Mouse (Mus musculus) fibroblast of lung, adult 2 months (primary cell): Measurements from ENCODE around the gene Sft2d2.

Experiments
- DNase-seq: peaks from one replicate; pipeline ENCODE4 v3.0.0-alpha.2; 2011; ENCODE audit warnings: low read depth

Gene Sft2d2

DNA sequence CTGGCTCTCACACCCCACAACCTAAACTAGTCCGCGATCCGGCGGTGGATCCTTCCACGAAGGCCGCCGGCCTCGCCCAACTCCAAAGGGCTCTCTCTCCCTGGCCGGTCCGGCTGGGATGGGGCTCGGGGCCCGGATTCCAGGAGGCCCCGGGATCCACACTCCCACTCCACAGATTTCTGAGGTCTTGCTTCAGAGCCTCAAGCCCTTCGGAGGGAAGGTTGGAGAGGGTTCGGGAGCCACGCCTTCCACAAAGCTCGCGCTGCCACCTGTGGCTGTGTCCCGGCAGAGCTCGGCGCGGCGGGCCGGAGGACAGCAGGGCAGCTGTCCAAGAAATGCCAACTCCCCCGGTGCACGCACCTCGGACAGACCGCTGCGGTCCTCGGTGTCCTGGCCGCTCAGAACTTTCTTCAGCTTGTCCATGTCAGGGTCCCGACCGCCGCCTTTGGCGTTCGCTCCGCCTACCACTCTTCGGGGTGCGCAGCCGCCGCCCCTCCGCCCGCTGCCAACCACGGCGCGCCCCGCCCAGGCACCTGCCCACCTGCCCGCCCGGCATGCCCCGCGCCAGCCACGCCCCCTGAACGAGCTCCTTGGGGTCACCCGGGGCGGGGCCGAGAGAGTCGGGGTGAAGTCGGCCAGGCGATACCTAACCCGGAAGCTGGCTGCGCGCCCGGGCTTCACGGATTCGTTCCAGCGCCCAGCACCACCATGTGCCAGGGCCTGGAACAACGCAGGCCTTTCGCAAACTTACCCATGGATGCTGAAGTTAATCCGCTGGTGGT, at the start of gene Sft2d2:
TSS of gene Sft2d2 (minus strand) at position 559 of the 782 bp plus-strand sequence.
- peak; percentile 54 for DNase-seq

DNA sequence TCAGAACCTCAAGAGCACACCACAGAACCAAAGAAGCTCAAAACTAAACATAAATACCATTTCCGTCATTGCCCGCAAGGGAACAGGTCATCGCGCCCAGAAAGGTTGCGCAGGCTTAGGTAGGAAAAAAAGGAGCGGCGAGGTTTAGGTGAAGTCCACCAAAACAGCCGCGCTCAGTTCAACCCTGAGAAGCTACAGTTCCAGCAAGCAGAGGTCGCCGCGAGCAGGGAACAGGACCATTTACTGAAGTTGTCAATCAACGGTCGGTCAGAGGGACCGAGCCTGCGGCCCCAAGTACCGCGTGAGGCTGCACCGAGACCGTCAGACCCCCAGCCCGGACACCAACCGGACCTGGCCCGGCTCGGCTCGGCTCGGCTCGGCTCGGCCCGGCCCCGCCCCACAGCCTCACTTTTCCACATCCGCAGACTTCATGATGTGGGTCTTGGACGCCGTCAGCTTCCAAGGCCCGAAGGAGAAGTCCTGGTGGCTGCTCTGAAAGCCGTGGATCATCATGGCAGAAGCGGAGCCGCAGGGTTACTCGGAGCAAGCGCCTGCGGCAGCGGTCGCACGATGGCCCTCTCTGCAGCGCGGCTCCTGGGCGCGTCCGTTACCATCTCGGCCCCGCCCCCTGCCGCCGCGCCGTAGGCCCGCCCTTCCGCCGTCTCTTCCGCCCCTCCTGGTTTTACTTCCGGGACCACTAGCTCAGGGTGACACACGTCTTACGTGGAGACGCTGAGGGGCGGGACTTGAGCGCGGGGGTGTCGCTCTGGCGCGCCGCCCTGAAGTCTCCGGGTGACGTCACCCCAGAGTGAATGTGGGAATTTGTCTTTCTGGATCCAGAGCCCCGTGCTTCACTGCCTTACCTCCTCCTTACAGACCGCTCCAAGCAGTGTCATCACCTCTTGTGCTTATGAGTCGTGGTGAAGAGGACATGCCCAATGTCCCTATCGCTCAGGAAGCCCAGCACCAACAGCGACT, 42.4 kb upstream of the Sft2d2 start, which contains the start of gene Tiprl:
TSS of gene Tiprl (minus strand) at position 676 of the 978 bp plus-strand sequence.
- peak; percentile 90 for DNase-seq

- DNase-seq, result no peak
Observed at GRCm38 (mm10) chr1:165235846-165236245, 41.6 kb upstream of the Sft2d2 start.

DNA sequence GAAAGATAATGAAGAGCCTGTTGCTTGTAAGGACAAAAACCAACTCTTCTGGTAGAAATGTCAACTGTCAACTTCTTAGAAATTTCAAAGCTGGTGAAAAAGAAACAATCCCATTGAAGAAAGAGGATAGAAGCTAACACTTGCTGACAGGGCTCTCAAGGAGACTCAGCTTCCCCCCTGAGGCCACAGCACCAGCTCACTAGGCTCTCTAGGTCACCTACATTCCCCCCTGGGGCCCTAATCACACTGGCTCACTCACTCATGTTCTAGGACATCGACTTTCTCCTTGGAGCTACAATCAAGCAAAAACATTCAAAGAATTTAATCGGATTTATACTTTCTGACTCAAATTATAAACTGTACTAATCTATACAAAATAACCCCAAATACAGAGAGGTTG, 39.6 kb upstream of the Sft2d2 start:
- DNase-seq, result no peak

- DNase-seq, result no peak
Observed at GRCm38 (mm10) chr1:165230691-165231090, 36.5 kb upstream of the Sft2d2 start.

DNA sequence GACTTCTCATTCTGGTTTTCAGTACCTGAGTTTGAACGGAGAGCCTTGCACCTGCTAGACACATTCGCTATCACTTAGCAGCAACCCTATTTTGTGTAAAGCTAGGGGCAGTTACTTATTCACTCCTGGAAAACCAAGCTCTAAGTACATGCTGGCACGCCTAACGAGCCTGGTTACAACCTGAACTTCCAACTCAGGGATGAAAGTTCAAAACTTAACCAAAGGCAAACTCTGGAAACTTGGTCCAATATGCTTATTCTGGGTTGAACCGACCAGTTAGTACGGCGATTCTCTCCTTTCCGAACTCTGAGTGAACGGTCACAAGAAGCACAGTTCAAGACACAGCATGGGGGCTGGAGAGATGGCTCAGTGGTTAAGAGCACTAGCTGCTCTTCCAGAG, 35.3 kb upstream of the Sft2d2 start:
- DNase-seq, result no peak

DNA sequence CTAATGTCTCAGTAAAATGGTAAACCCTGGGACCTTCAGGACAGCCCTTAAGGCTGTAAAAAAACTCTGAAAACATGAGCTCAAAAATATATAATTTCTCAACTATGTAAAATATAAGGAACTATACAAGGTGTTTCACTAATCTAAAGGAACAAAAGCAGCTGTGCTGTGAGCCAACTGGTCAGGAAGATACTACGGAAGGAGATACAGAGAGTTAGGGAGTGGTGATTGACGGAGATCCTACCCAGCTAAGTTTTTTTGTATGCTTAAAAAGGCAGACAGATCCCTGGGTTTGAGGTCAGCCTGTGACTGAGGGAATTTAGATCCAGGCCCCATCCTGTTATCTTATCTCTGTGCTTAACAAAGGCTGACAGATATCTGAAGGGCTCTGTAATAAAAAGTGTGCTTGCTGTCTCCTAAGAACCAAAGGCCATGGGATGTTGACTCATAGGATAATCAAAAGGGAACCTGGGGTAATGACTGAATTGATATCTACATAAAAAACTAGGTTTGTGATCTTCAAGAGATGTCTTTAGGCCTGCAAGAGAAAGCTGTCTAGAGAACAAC, 22.9 kb upstream of the Sft2d2 start:
- DNase-seq, result no peak

DNA sequence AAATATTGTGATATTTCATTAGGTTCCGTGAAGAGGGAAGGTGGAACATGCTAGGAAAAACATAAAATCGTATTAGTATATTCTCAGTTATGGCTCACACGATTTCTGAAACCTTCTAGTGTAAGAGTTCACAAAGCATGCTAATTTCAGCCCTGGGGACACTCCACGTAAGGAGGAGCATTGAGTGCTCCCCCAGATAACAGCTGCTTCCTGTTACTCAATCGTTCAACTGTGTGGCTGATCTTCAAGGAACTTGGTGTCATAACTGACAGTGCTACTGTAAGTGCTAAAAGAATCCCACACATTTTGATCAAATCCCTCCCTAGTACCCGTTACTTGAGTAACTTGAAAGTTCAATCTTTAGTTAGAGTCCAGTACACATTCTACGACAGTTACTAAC, 21.6 kb upstream of the Sft2d2 start:
- no peak for DNase-seq

DNA sequence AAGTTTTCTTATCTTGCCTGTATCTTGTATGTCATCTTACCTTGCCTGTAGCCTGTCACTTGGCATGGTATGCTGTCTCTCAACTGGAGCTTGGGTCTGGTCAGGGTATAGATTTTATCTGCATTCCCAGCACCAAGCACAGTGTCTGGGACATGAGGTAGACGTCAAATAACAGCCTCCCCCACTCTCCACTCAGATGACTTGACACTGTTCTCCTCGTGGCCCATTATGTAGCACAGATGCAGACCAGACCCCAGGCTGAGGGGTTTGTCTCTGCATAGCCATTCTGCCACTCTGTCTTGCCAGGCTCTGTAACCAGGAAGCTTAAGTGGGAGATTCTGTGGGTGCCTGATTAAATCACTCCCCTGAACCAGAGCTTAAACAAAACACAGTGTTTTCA, 11.4 kb upstream of the Sft2d2 start:
- no peak for DNase-seq

DNA sequence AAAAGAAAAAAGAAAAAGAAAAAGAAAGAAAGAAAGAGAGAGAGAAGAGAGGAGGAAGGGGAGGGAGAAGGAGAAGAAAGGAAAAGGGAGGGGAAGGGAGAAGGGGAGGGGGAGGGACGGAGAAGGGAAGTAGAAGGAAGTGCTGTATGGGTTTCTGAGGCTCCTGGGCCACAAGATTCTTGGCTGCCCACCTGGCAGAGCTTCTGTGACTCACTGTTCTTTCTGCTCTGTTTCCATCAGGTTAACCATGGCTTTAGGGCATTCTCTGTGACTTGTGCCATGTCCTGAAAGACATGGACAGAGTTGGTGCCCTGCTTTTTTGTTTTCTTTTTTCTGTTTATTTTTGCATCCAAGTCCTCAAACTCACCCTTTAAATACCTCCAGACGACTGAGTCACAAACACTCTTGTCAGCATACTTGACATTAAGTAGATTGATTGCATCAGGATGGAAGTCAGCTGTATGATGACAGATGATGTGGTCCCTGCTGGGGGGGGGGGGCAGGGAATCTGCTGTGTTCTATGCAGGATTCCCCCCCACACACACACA, 9.3 kb upstream of the Sft2d2 start:
- no peak for DNase-seq

DNA sequence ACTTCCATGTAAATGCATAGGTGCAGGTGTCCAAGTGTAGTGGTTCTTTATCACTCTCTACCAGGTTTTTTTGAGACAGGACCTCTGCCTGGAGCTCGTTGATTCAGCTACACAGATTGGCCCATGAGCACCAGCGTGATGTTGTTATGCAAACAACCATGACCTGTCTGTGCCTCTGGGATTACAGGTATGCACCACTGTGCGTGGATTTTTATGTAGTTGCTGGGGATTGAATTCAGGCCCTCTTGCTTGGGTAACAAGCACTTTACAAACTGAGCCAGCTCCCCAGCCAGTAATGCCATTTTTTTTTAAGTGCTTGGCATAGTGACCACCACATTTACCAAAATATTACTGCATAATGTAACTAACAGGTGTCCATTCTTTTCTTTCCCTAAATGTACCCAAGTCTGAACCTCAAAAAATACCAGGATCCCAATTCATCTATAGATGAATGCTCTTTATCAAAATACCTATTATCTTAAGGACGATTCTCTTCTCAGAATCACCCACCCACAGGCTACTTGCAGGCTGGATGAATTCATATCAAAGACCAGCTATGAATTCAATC, 7.3 kb upstream of the Sft2d2 start:
- no peak for DNase-seq

DNA sequence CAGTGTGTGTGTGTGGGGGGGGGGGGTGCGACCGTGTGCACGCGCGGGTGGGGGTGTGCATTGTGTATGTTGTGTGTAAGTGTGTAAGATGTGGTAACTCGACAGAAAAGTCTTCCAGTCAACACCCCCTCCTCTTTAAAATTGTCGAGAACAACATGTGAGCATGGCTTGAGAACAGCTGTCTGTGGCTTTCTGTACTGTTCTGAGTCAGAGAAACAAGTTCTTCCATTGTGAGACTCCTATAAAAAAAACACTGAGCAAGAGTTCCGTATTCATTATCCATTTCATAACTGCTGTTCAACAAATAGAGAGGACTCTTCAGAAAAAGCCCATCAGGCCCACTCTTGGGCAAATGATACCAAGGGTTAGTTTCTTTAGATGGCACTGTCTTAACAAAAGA, 6.5 kb upstream of the Sft2d2 start:
- DNase-seq, result no peak

DNA sequence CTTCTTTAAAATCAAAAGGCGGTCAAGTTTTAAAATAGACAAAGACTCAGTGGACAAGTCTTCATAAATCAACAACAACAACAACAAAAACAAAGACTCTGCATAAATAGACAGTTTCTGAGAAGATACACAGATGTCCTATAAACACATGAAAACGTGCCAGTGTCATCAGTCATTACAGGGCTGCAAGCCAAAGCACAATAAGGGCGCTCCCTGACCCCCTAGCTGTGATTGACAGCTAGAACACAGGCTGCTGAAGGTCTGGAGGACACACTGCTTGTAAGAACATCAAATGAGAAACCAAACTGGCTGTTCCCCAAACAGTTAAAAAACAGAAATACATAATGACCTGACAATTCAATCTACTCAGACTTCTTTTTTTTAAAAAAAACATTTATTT, 5.4 kb upstream of the Sft2d2 start:
- DNase-seq, result no peak

DNA sequence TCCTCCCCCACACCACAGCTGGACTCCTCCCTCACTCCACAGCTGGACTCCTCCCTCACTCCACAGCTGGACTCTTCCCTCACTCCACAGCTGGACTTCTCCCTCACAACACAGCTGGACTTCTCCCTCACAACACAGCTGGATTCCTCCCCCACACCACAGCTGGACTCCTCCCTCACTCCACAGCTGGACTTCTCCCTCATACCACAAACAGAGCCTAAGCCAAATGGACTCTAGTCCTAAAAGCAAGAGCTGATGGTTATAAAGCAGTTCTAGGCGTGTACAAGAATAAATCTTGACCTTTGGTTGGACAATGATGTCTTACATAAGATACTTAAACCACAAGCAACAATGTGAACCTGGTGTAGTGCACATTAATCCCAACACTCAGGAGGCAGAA, 4.7 kb upstream of the Sft2d2 start:
- DNase-seq, result no peak

GRCm38 (mm10) chr1:165197875-165198274, 3.6 kb upstream of the Sft2d2 start:
- DNase-seq, result no peak

DNA sequence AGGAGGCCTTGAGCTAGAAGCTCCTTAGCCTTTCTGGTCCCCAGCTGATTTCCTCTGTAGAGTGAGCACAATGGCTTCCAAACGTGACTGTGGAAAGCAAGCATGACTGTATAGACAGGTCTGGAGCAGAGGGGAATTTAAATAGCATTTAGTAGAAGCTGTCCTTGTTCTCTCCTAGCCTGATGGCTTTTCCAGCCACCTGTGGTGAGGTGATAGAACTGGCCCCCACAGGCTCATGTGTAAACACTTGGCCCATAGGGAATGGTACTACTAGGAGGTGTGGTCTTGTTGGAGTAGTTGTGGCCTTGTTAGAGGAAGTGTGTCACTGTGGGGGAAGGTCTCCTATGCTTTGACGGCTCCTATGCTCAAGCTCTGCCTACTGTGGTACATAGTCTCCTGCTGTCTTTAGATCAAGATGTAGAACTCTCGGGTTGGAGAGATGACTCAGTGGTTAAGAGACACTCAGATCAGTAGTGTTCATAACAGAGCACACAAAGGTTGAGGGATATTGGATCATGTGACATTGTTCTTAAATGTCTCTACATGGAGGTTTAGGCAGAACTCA, 1.2 kb upstream of the Sft2d2 start:
- DNase-seq, result no peak

DNA sequence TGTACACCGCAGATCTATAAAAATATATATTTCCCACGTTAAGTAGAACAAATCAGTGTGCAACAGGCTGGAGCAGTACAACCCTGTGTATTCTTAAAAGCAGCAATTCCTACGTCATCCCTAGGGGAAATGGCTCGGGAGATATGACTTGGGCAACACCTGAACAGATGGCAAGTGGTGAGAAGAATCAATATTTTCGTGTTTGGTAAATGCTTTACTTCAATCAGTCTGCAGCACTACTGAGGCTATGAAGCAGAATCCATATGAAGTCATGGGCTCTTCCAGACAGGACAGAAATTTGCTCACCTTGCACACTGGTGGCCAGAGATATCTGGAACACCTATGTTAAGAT, 400 bp upstream of the Sft2d2 start:
- DNase-seq, result no peak

DNA sequence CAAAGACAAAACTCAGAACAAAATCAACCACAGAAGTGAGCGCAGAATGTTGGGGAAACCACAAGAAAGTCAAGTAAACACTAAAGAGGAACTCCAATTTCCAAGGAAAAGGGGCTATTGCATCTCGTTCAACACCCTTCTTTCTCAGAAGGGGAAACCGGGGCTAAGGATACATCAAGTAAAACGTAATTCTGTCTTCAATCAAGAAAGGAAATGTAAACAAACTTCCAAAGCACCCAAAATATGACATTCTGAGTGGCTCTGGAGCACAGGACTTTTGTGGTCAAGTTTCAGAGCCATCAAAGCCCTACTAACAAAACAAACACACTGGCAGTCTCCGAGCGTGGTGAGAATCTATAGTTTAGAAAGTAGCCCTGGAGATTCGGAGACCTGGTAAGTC, 812 bp downstream of the Sft2d2 start:
- no peak for DNase-seq

GRCm38 (mm10) chr1:165192714-165193264, 1.4 kb downstream of the Sft2d2 start:
- DNase-seq, result no peak

GRCm38 (mm10) chr1:165192102-165192501, 2.1 kb downstream of the Sft2d2 start:
- peak; percentile 51 for DNase-seq

DNA sequence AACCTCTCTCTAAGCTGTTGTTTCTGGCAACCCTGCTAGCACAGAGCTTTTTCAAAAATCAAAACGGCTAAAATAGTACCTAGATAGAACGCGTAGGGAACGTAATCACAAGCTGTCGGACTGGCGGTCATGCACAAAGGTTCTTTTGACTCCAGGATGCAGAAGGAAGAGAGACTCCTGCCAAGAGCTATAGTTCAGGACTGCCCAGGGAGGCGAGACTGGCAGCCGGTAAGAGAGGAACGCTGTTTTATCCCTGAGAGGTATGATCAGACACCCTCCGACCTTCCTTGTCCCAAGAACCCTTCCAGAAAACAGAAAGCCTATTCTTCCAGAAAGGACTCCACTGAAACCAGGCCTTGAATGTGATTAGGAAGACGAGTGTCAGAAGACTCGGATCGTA, 2.6 kb downstream of the Sft2d2 start:
- peak; percentile 69 for DNase-seq
